Comparison of ENCODE assay signal across 16 mouse cellular contexts in genomic region chr9:103114326-103114725, GRCm38 (mm10). TPM values are rescaled to one million over a fixed set of nuclear protein-coding genes. Genes with fewer than 3 reads are reported as not detected.
DNase-seq lines count a peak whose midpoint lies in the region; ATAC-seq and TF ChIP-seq lines count a peak whose summit lies in the region.
"Had no signal": no experiment of that assay in that cellular context is flagged by ENCODE, and none has a peak within 500 bp of the region (broad histone marks: within the 10 kb centered on the region; RNA-seq: fewer than 3 reads in every experiment).

No protein-coding gene starts in this region.

- no peaks in the 10 kb centered on the region for H3K36me3 ChIP-seq in hindbrain, postnatal 0 days (ENCODE audit: insufficient read depth, low read length)
- H3K36me3 ChIP-seq in neural tube, embryonic 14.5 days (ENCODE audit: control insufficient read depth, insufficient read depth, low read length), result no peaks in the 10 kb centered on the region
- H3K36me3 ChIP-seq: limb, embryonic 15.5 days had no signal

- peaks cover 27% of the 10 kb centered on the region for H3K4me1 ChIP-seq in hindbrain, postnatal 0 days (ENCODE audit: insufficient read depth, low read length)
- H3K4me1 ChIP-seq in neural tube, embryonic 14.5 days (ENCODE audit: control insufficient read depth, insufficient read depth, low read length), result peaks cover 25% of the 10 kb centered on the region

- no peaks in the 10 kb centered on the region for H3K27me3 ChIP-seq in hindbrain, postnatal 0 days (ENCODE audit: insufficient read depth, low read length)
- no peaks in the 10 kb centered on the region for H3K27me3 ChIP-seq in neural tube, embryonic 14.5 days (ENCODE audit: control insufficient read depth, insufficient read depth, low read length)

- no peak overlapping the region for H3K9ac ChIP-seq in hindbrain, postnatal 0 days (replicated peaks; ENCODE audit: low read length)
- H3K9ac ChIP-seq in neural tube, embryonic 14.5 days (replicated peaks; ENCODE audit: low read depth, low read length), result no peak overlapping the region
- H3K9ac ChIP-seq: limb, embryonic 15.5 days had no signal

- H3K4me3 ChIP-seq in layer of hippocampus, adult 2 months, result peak overlapping the region; percentile 31; the same call in 1 of the 2 replicates
- peak overlapping the region; percentile 91; the same call in 1 of the 2 replicates for H3K4me3 ChIP-seq in hindbrain, postnatal 0 days (ENCODE audit: low read length)
- H3K4me3 ChIP-seq in neural tube, embryonic 14.5 days (ENCODE audit: low read depth, low read length), result peak overlapping the region; percentile 68
- H3K4me3 ChIP-seq: gastrocnemius, adult 2 months; heart, adult 2 months; limb, embryonic 15.5 days had no signal

- WGBS in hindbrain, postnatal 0 days, result 52% methylated on average over 8 of the region's 8 CpGs
- 65% methylated on average over 8 of the region's 8 CpGs for WGBS in neural tube, embryonic 14.5 days

- no peaks in the 10 kb centered on the region for H3K9me3 ChIP-seq in hindbrain, postnatal 0 days (ENCODE audit: low read length)
- H3K9me3 ChIP-seq in neural tube, embryonic 14.5 days (ENCODE audit: control insufficient read depth, low read length), result no peaks in the 10 kb centered on the region
- H3K9me3 ChIP-seq: limb, embryonic 15.5 days had no signal

- ATAC-seq in cerebellum, adult (ENCODE audit: insufficient number of reproducible peaks, low FRiP score, low TSS enrichment), result no peak
- no peak for ATAC-seq in hindbrain, postnatal 0 days
- no peak for ATAC-seq in neural tube, embryonic 14.5 days (ENCODE audit: low read depth)

- no peak for TF ChIP-seq CTCF in layer of hippocampus, adult 2 months (conservative IDR thresholded peaks at IDR 0.05)
- TF ChIP-seq CTCF in hindbrain, postnatal 0 days (IDR thresholded peaks at IDR 0.05; ENCODE audit: low read depth), result no peak

- peak overlapping the region; percentile 87 for H3K4me2 ChIP-seq in hindbrain, postnatal 0 days (ENCODE audit: low read depth, low read length)
- H3K4me2 ChIP-seq in neural tube, embryonic 14.5 days (ENCODE audit: low read depth, low read length), result peak overlapping the region; percentile 92
- H3K4me2 ChIP-seq: limb, embryonic 15.5 days had no signal

- H3K27ac ChIP-seq in layer of hippocampus, adult 2 months, result peak overlapping the region; percentile 7; the same call in 1 of the 2 replicates
- H3K27ac ChIP-seq in hindbrain, postnatal 0 days, result no peak overlapping the region
- no peak overlapping the region for H3K27ac ChIP-seq in neural tube, embryonic 14.5 days (ENCODE audit: low read depth, low read length)
- H3K27ac ChIP-seq: gastrocnemius, adult 2 months; heart, adult 2 months; limb, embryonic 15.5 days had no signal

- peak; percentile 41 for DNase-seq in cerebellum, adult 9-10 months
- peak in 1 of 2 experiments; percentile 9 for DNase-seq in layer of hippocampus, adult 2 months (ENCODE audit: low spot score in 2 of 2)
- no peak for DNase-seq in layer of hippocampus, postnatal 10 days (ENCODE audit: low spot score in 2 of 2)
- DNase-seq in hindbrain, postnatal 0 days (ENCODE audit: low spot score), result no peak
- no peak for DNase-seq in spleen, postnatal 36 days (ENCODE audit: low spot score in 2 of 2)
- no peak for DNase-seq in ovary, postnatal 14 days (ENCODE audit: low spot score)
- DNase-seq: adrenal gland, adult 2 months; cerebellum, adult 18-20 months; gastrocnemius, adult 2 months; heart, adult 2 months; kidney, adult 2 months; kidney, postnatal 36 days; thymus, postnatal 4 days had no signal

RNA-seq across cellular contexts. Expression of gene Rab6b, which starts 2.7 kb away (rescaled TPM):
- total RNA-seq in layer of hippocampus, adult 2 months (2021), result 100 to 1,000 TPM; 429 to 449 TPM
- 100 to 1,000 TPM; 536 to 566 TPM for total RNA-seq in layer of hippocampus, postnatal 10 days (2021)
- 210 and 223 TPM in 2 replicates for total RNA-seq in hindbrain, postnatal 0 days (2014; rRNA removed)
- polyA plus RNA-seq in hindbrain, postnatal 0 days (2015; fragmentation: Nextera tagmentation; extraction: Ambion mirVana), result 139 and 155 TPM in 2 replicates
- 92.1 and 95.2 TPM in 2 replicates for polyA plus RNA-seq in neural tube, embryonic 14.5 days (2014; fragmentation: Nextera tagmentation; extraction: Ambion mirVana)

Comparison
In these comparisons a context has a peak if more than half of its experiments do, and no peak if none do; other contexts are left out.
1. H3K4me3 ChIP-seq: peak in every context shown above with its lines; median percentile 91 in hindbrain, postnatal 0 days; 68 in neural tube, embryonic 14.5 days; 31 in layer of hippocampus, adult 2 months.